Mouse (Mus musculus) stomach, embryonic 16.5 days (tissue): ENCODE measurements around the gene 4930524B15Rik. TPM values are rescaled to one million over a fixed set of nuclear protein-coding genes. Genes with fewer than 3 reads are reported as not detected.
"Not testable (repeated sequence)": the region's sequence is repeated elsewhere in the genome, so short reads cannot be mapped to it uniquely, and the experiment has no call there.

Experiments used
- ATAC-seq: fragments of 200-750 bp; cut with Nextera tagmentation; 2 replicates; pipeline ENCODE4 v1.8.0; 2017; ENCODE audit warnings: moderate number of reproducible peaks, moderate TSS enrichment; ENCODE audit not compliant: insufficient read depth, low FRiP score
- H3K27ac ChIP-seq: fragments of 300-500 bp; sonication (generic); 2 replicates; pipeline ENCODE4 v1.5.1; 2014; ENCODE audit warnings: low read length
- H3K27me3 ChIP-seq: fragments of 300-500 bp; sonication (generic); 2 replicates; pipeline ENCODE4 v1.6.1; 2014; ENCODE audit warnings: low read length, control low read depth, mixed read lengths; ENCODE audit not compliant: control insufficient read depth, insufficient read depth
- H3K36me3 ChIP-seq: fragments of 300-500 bp; sonication (generic); 2 replicates; pipeline ENCODE4 v1.6.1; 2014; ENCODE audit warnings: low read length; ENCODE audit not compliant: control insufficient read depth, insufficient read depth
- H3K4me1 ChIP-seq: fragments of 300-500 bp; sonication (generic); 2 replicates; pipeline ENCODE4 v1.6.1; 2014; ENCODE audit warnings: low read length, control low read depth, mixed read lengths; ENCODE audit not compliant: control insufficient read depth, insufficient read depth
- H3K4me2 ChIP-seq: fragments of 300-500 bp; sonication (generic); 2 replicates; pipeline ENCODE4 v1.6.1; 2014; ENCODE audit warnings: low read depth, low read length, mixed read lengths
- H3K4me3 ChIP-seq: fragments of 300-500 bp; sonication (generic); replicated peaks from 2 replicates; pipeline ENCODE4 v1.5.1; 2014; ENCODE audit warnings: mild to moderate bottlenecking, low read length
- H3K9ac ChIP-seq: fragments of 300-500 bp; sonication (generic); 2 replicates; pipeline ENCODE4 v1.6.1; 2014; ENCODE audit warnings: low read length
- H3K9me3 ChIP-seq: fragments of 300-500 bp; sonication (generic); replicated peaks from 2 replicates; pipeline ENCODE4 v1.6.1; 2016; ENCODE audit warnings: low read length, control low read depth; ENCODE audit not compliant: control insufficient read depth
- WGBS: fragments of 180-500 bp; shearing (Covaris S2); extraction: QIAGEN DNeasy Blood & Tissue Kit; methylation state at CpG from one replicate; pipeline ENCODE4 v1.1.7; 2014; 5-methylcytosine and 5-hydroxymethylcytosine counted together
- polyA plus RNA-seq: library from polyadenylated mRNA; unstranded; fragments of >200 nt; fragmentation: Nextera tagmentation; extraction: Ambion mirVana; gene quantifications from 2 replicates; pipeline ENCODE4 v1.2.1, GENCODE M21; 2015

Gene 4930524B15Rik
- polyA plus RNA-seq, 1 experiment from 2014 or later, result 0.06 TPM

- peak overlapping the region; percentile 64; the same call in 1 of the 2 replicates for H3K9ac ChIP-seq
Observed at GRCm38 (mm10) chr11:31948462-31949330, 16.7 kb upstream of the 4930524B15Rik start.

GRCm38 (mm10) chr11:31949331-31949785 lies 16.0 kb upstream of the 4930524B15Rik start:
- peak overlapping the region; percentile 64; the same call in 1 of the 2 replicates for H3K9ac ChIP-seq
- peak overlapping the region; percentile 54 for H3K4me3 ChIP-seq
- no peaks in the 10 kb centered on the region for H3K27me3 ChIP-seq
- no peaks in the 10 kb centered on the region for H3K36me3 ChIP-seq
- no peak overlapping the region for H3K27ac ChIP-seq
- 1% methylated on average over 17 of the region's 17 CpGs for WGBS
- H3K4me2 ChIP-seq, result peak overlapping the region; percentile 68
- ATAC-seq, result peak; percentile 83
- no peaks in the 10 kb centered on the region for H3K9me3 ChIP-seq
- no peaks in the 10 kb centered on the region for H3K4me1 ChIP-seq

More at GRCm38 (mm10) chr11:31948462-31949330, 16.7 kb upstream of the 4930524B15Rik start:
- H3K4me1 ChIP-seq, result no peaks in the 10 kb centered on the region
- peak overlapping the region; percentile 54 for H3K4me3 ChIP-seq
- peak overlapping the region; percentile 68 for H3K4me2 ChIP-seq
- H3K27ac ChIP-seq, result no peak overlapping the region
- peak; percentile 37; the same call in 1 of the 2 replicates for ATAC-seq
- 15% methylated on average over 15 of the region's 15 CpGs for WGBS
- no peaks in the 10 kb centered on the region for H3K9me3 ChIP-seq
- no peaks in the 10 kb centered on the region for H3K27me3 ChIP-seq
- H3K36me3 ChIP-seq, result no peaks in the 10 kb centered on the region

- Histone ChIP-seq H3K9ac (no peak overlapping the region), H3K27ac (no peak overlapping the region), H3K4me1 (no peaks in the 10 kb centered on the region), H3K27me3 (no peaks in the 10 kb centered on the region), H3K4me3 (no peak overlapping the region), H3K9me3 (no peaks in the 10 kb centered on the region), H3K36me3 (no peaks in the 10 kb centered on the region), H3K4me2 (no peak overlapping the region)
- ATAC-seq, result no peak
Observed at GRCm38 (mm10) chr11:31960071-31960470, 5.3 kb upstream of the 4930524B15Rik start.

GRCm38 (mm10) chr11:31963993-31964392 lies 1.4 kb upstream of the 4930524B15Rik start:
- 91% methylated on average over 1 of the region's 1 CpGs for WGBS
- no peak for ATAC-seq
- Histone ChIP-seq H3K4me1 (no peaks in the 10 kb centered on the region), H3K4me3 (no peak overlapping the region), H3K4me2 (no peak overlapping the region), H3K27ac (no peak overlapping the region), H3K36me3 (no peaks in the 10 kb centered on the region), H3K9me3 (no peaks in the 10 kb centered on the region), H3K9ac (no peak overlapping the region), H3K27me3 (no peaks in the 10 kb centered on the region)

GRCm38 (mm10) chr11:31974132-31974531 lies 8.7 kb downstream of the 4930524B15Rik start:
- no peak for ATAC-seq
- H3K27me3 ChIP-seq, result no peaks in the 10 kb centered on the region
- 55% methylated on average over 4 of the region's 4 CpGs for WGBS

GRCm38 (mm10) chr11:31974826-31975225 lies 9.4 kb downstream of the 4930524B15Rik start:
- H3K36me3 ChIP-seq, result no peaks in the 10 kb centered on the region
- no peaks in the 10 kb centered on the region for H3K27me3 ChIP-seq
- peak; percentile 53; the same call in 1 of the 2 replicates for ATAC-seq
- H3K9ac ChIP-seq, result no peak overlapping the region
- 19% methylated on average over 8 of the region's 8 CpGs for WGBS
- peak overlapping the region; percentile 24 for H3K27ac ChIP-seq
- H3K4me1 ChIP-seq, result 0 out of 2 replicates have a peak, but pooled peaks cover 3% of the 10 kb centered on the region
- H3K9me3 ChIP-seq, result no peaks in the 10 kb centered on the region
- no peak overlapping the region for H3K4me2 ChIP-seq
- no peak overlapping the region for H3K4me3 ChIP-seq

More at GRCm38 (mm10) chr11:31974132-31974531, 8.7 kb downstream of the 4930524B15Rik start:
- H3K9ac ChIP-seq, result no peak overlapping the region
- no peaks in the 10 kb centered on the region for H3K36me3 ChIP-seq
- no peak overlapping the region for H3K27ac ChIP-seq
- no peak overlapping the region for H3K4me2 ChIP-seq
- no peak overlapping the region for H3K4me3 ChIP-seq
- H3K9me3 ChIP-seq, result no peaks in the 10 kb centered on the region
- 0 out of 2 replicates have a peak, but pooled peaks cover 3% of the 10 kb centered on the region for H3K4me1 ChIP-seq

GRCm38 (mm10) chr11:31975678-31976077 lies 10.3 kb downstream of the 4930524B15Rik start:
- H3K9me3 ChIP-seq, result no peaks in the 10 kb centered on the region
- H3K9ac ChIP-seq, result no peak overlapping the region
- no peaks in the 10 kb centered on the region for H3K27me3 ChIP-seq
- no peak overlapping the region for H3K4me2 ChIP-seq
- H3K36me3 ChIP-seq, result no peaks in the 10 kb centered on the region
- WGBS, result 73% methylated on average over 5 of the region's 5 CpGs
- H3K4me1 ChIP-seq, result 0 out of 2 replicates have a peak, but pooled peaks cover 3% of the 10 kb centered on the region
- no peak for ATAC-seq
- H3K4me3 ChIP-seq, result no peak overlapping the region
- no peak overlapping the region for H3K27ac ChIP-seq

- Histone ChIP-seq H3K4me2 (no peak overlapping the region), H3K27ac (no peak overlapping the region), H3K4me3 (no peak overlapping the region), H3K36me3 (no peaks in the 10 kb centered on the region), H3K9me3 (no peaks in the 10 kb centered on the region), H3K27me3 (no peaks in the 10 kb centered on the region), H3K9ac (no peak overlapping the region), H3K4me1 (0 out of 2 replicates have a peak, but pooled peaks cover 3% of the 10 kb centered on the region)
- no peak for ATAC-seq
- WGBS, result 63% methylated on average over 5 of the region's 5 CpGs
Observed at GRCm38 (mm10) chr11:31976137-31976536, 10.7 kb downstream of the 4930524B15Rik start.

- H3K27ac ChIP-seq, H3K36me3 ChIP-seq, H3K27me3 ChIP-seq, H3K9me3 ChIP-seq, H3K4me1 ChIP-seq, H3K4me2 ChIP-seq, H3K9ac ChIP-seq, ATAC-seq, H3K4me3 ChIP-seq: not testable (repeated sequence)
- 88% methylated on average over 5 of the region's 5 CpGs for WGBS
Observed at GRCm38 (mm10) chr11:31980089-31980488, 14.7 kb downstream of the 4930524B15Rik start.
